Comparison of ENCODE assay signal across 9 mouse cellular contexts in the genomic region with DNA sequence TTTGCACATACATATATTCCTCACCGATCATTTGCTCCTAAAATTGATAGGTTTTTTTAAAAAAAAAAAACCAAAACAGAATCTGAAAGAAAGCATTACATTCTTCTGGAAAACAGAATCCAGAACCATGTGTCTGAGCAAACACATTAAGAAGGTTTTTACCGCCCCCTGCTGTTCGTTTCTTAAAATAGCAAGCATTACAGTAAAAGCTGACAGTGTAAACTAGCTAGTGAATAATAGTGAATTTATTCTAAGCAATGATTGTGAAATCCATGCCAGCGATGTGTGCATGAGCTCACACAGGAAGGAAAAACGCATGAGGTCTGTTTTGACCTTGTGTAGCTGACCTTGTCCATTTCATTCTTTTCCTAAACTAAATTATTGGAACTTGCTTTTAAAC. TPM values are rescaled to one million over a fixed set of nuclear protein-coding genes. Genes with fewer than 3 reads are reported as not detected.
A peak's percentile ranks its signal among the peaks of the same experiment; 100 is the strongest.
DNase-seq lines count a peak whose midpoint lies in the region; ATAC-seq and TF ChIP-seq lines count a peak whose summit lies in the region.
"Had no signal": no experiment of that assay in that cellular context is flagged by ENCODE, and none has a peak within 500 bp of the region (broad histone marks: within the 10 kb centered on the region; RNA-seq: fewer than 3 reads in every experiment).

No protein-coding gene starts in this region.

- peak; percentile 80 for TF ChIP-seq CTCF in kidney, postnatal 0 days (IDR thresholded peaks at IDR 0.05; ENCODE audit: low read depth)

- H3K27ac ChIP-seq in forebrain, embryonic 14.5 days (ENCODE audit: low read depth, low read length) = no peak overlapping the region
- no peak overlapping the region for H3K27ac ChIP-seq in kidney, postnatal 0 days
- no peak overlapping the region for H3K27ac ChIP-seq in lung, embryonic 16.5 days (ENCODE audit: low read length)
- H3K27ac ChIP-seq: heart, embryonic 15.5 days had no signal

- H3K9ac ChIP-seq in forebrain, embryonic 14.5 days (ENCODE audit: low read length) = no peak overlapping the region
- H3K9ac ChIP-seq in kidney, postnatal 0 days (ENCODE audit: low read depth, low read length) = no peak overlapping the region
- H3K9ac ChIP-seq in lung, embryonic 16.5 days (ENCODE audit: low read length) = no peak overlapping the region
- H3K9ac ChIP-seq: heart, embryonic 15.5 days had no signal

- ATAC-seq in forebrain, embryonic 14.5 days = peak; percentile 86
- ATAC-seq in kidney, postnatal 0 days (replicated peaks; ENCODE audit: low FRiP score, low read depth) = 0 out of 2 replicates have a peak, but pooled peaks have one; percentile 49
- ATAC-seq in lung, embryonic 16.5 days (ENCODE audit: low read depth) = peak; percentile 54; the same call in 1 of the 2 replicates

- no peak overlapping the region for H3K4me3 ChIP-seq in forebrain, embryonic 14.5 days (ENCODE audit: low read depth, low read length)
- H3K4me3 ChIP-seq in kidney, postnatal 0 days (replicated peaks; ENCODE audit: low read depth, low read length) = no peak overlapping the region
- H3K4me3 ChIP-seq in lung, embryonic 16.5 days (ENCODE audit: low read length) = no peak overlapping the region
- H3K4me3 ChIP-seq: heart, embryonic 15.5 days had no signal

- DNase-seq in cerebellum, postnatal 10 days = peak; percentile 79 to 85
- no peak for DNase-seq in cerebellum, adult 11-12 months
- peak; percentile 23 to 38 for DNase-seq in urinary bladder, postnatal 36 days (ENCODE audit: low spot score in 2 of 2)
- no peak for DNase-seq in urinary bladder, adult 2 months (ENCODE audit: low spot score)
- peak; percentile 92 for DNase-seq in forebrain, embryonic 14.5 days (ENCODE audit: low spot score)
- DNase-seq in kidney, postnatal 0 days (ENCODE audit: low spot score) = peak; percentile 86
- DNase-seq in right cerebral cortex, postnatal 14 days = peak; percentile 38

- WGBS in forebrain, embryonic 14.5 days = 7% methylated on average over 5 of the region's 5 CpGs
- 10% methylated on average over 5 of the region's 5 CpGs for WGBS in kidney, postnatal 0 days
- 4% methylated on average over 5 of the region's 5 CpGs for WGBS in lung, embryonic 16.5 days

- no peaks in the 10 kb centered on the region for H3K9me3 ChIP-seq in forebrain, embryonic 14.5 days (replicated peaks; ENCODE audit: control insufficient read depth, low read length)
- no peaks in the 10 kb centered on the region for H3K9me3 ChIP-seq in kidney, postnatal 0 days (replicated peaks; ENCODE audit: low read length)
- H3K9me3 ChIP-seq in lung, embryonic 16.5 days (ENCODE audit: control insufficient read depth, low read length) = no peaks in the 10 kb centered on the region
- H3K9me3 ChIP-seq: heart, embryonic 15.5 days had no signal

- no peaks in the 10 kb centered on the region for H3K27me3 ChIP-seq in forebrain, embryonic 14.5 days (replicated peaks; ENCODE audit: control insufficient read depth, insufficient read depth, low read length)
- H3K27me3 ChIP-seq in kidney, postnatal 0 days (ENCODE audit: insufficient read depth, low read length) = no peaks in the 10 kb centered on the region
- no peaks in the 10 kb centered on the region for H3K27me3 ChIP-seq in lung, embryonic 16.5 days (ENCODE audit: control insufficient read depth, insufficient read depth, low read depth, low read length)
- H3K27me3 ChIP-seq: heart, embryonic 15.5 days had no signal

- H3K36me3 ChIP-seq in forebrain, embryonic 14.5 days (ENCODE audit: control insufficient read depth, insufficient read depth, low read length) = no peaks in the 10 kb centered on the region
- no peaks in the 10 kb centered on the region for H3K36me3 ChIP-seq in kidney, postnatal 0 days (ENCODE audit: insufficient read depth, low read length)
- no peaks in the 10 kb centered on the region for H3K36me3 ChIP-seq in lung, embryonic 16.5 days (ENCODE audit: control insufficient read depth, insufficient read depth, low read length)

- H3K4me1 ChIP-seq in forebrain, embryonic 14.5 days (ENCODE audit: control insufficient read depth, insufficient read depth, low read length) = no peaks in the 10 kb centered on the region
- no peaks in the 10 kb centered on the region for H3K4me1 ChIP-seq in kidney, postnatal 0 days (replicated peaks; ENCODE audit: insufficient read depth, low read length)
- peaks cover 4% of the 10 kb centered on the region for H3K4me1 ChIP-seq in lung, embryonic 16.5 days (replicated peaks; ENCODE audit: control insufficient read depth, insufficient read depth, low read length)

- H3K4me2 ChIP-seq in forebrain, embryonic 14.5 days (ENCODE audit: low read length) = no peak overlapping the region
- no peak overlapping the region for H3K4me2 ChIP-seq in kidney, postnatal 0 days (ENCODE audit: low read length)
- no peak overlapping the region for H3K4me2 ChIP-seq in lung, embryonic 16.5 days (ENCODE audit: low read depth, low read length)
- H3K4me2 ChIP-seq: heart, embryonic 15.5 days had no signal

RNA-seq across cellular contexts. Expression of a gene that starts 27.2 kb away (rescaled TPM):
- polyA plus RNA-seq in urinary bladder, adult 2 months (2012; rRNA removed) = 147 and 210 TPM in 2 replicates
- polyA plus RNA-seq in forebrain, embryonic 14.5 days (2014; fragmentation: Nextera tagmentation; extraction: Ambion mirVana) = 14.3 and 15.9 TPM in 2 replicates
- 49.7 and 57.7 TPM in 2 replicates for polyA plus RNA-seq in kidney, postnatal 0 days (2015; fragmentation: Nextera tagmentation; extraction: Ambion mirVana)
- polyA plus RNA-seq in lung, embryonic 16.5 days (2015; fragmentation: Nextera tagmentation; extraction: Ambion mirVana) = 79.8 and 84.1 TPM in 2 replicates

RNA-seq across cellular contexts. Expression of a gene that starts 52.6 kb away (rescaled TPM):
- polyA plus RNA-seq in urinary bladder, adult 2 months (2012; rRNA removed) = 2.7 TPM in 2 replicates
- 0.29 and 0.31 TPM in 2 replicates for polyA plus RNA-seq in forebrain, embryonic 14.5 days (2014; fragmentation: Nextera tagmentation; extraction: Ambion mirVana)
- 3.3 and 4.0 TPM in 2 replicates for polyA plus RNA-seq in kidney, postnatal 0 days (2015; fragmentation: Nextera tagmentation; extraction: Ambion mirVana)
- 0.53 and 0.55 TPM in 2 replicates for polyA plus RNA-seq in lung, embryonic 16.5 days (2015; fragmentation: Nextera tagmentation; extraction: Ambion mirVana)

Comparison
In these comparisons a context has a peak if more than half of its experiments do, and no peak if none do; other contexts are left out.
1. DNase-seq: peak in cerebellum, postnatal 10 days (2 of 2), urinary bladder, postnatal 36 days (2 of 2), forebrain, embryonic 14.5 days (single experiment), kidney, postnatal 0 days (single experiment) and right cerebral cortex, postnatal 14 days (single experiment); none in cerebellum, adult 11-12 months (single experiment) and urinary bladder, adult 2 months (single experiment).
2. Peak in every context shown above with its lines, with median percentiles within 50 percentile points of each other: ATAC-seq.